Mouse (Mus musculus): Measurements from ENCODE around the gene Phactr2. TPM values are rescaled to one million over a fixed set of nuclear protein-coding genes. Genes with fewer than 3 reads are reported as not detected.

Gene Phactr2
- polyA plus RNA-seq, 1 experiment from 2014 or later = 50.1 TPM

DNA sequence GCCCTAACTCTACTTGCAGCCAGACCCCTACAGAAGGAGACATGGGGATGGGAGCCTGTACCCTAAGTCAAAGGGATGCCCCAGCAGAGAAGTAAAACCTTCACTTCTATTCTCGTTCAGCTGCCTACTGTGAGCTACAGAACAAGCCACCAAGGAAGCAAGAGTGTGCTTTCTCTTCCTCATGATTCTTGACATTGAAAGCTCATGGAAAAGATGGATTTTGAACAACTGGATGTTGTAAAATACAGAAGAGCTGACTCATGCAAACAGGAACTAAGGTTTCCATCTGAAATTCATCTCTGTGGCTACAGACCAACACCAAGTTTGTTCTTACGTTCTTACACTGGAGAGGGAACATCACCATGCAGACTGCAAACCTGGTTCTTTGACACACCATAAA is 179.3 kb downstream of the Phactr2 start:
- Histone ChIP-seq H3K9ac (no peak overlapping the region), H3K4me2 (no peak overlapping the region), H3K36me3 (peaks cover 25% of the 10 kb centered on the region), H3K4me3 (no peak overlapping the region), H3K9me3 (no peaks in the 10 kb centered on the region), H3K27me3 (replicated peaks) (no peaks in the 10 kb centered on the region), H3K27ac (replicated peaks) (no peak overlapping the region), H3K4me1 (peaks cover 26% of the 10 kb centered on the region)
- no peak for ATAC-seq (ENCODE audit: extremely low read depth, insufficient number of reproducible peaks, low FRiP score, low TSS enrichment)
- WGBS = 77% methylated on average over 2 of the region's 2 CpGs

GRCm38 (mm10) chr10:13292026-13292425 is 182.2 kb downstream of the Phactr2 start:
- 79% methylated on average over 2 of the region's 2 CpGs for WGBS
- Histone ChIP-seq H3K9me3 (no peaks in the 10 kb centered on the region), H3K9ac (no peak overlapping the region), H3K4me2 (no peak overlapping the region), H3K36me3 (peaks cover 45% of the 10 kb centered on the region), H3K27ac (replicated peaks) (no peak overlapping the region), H3K4me3 (no peak overlapping the region), H3K4me1 (peaks cover 41% of the 10 kb centered on the region), H3K27me3 (replicated peaks) (no peaks in the 10 kb centered on the region)
- ATAC-seq (ENCODE audit: extremely low read depth, insufficient number of reproducible peaks, low FRiP score, low TSS enrichment) = no peak

DNA sequence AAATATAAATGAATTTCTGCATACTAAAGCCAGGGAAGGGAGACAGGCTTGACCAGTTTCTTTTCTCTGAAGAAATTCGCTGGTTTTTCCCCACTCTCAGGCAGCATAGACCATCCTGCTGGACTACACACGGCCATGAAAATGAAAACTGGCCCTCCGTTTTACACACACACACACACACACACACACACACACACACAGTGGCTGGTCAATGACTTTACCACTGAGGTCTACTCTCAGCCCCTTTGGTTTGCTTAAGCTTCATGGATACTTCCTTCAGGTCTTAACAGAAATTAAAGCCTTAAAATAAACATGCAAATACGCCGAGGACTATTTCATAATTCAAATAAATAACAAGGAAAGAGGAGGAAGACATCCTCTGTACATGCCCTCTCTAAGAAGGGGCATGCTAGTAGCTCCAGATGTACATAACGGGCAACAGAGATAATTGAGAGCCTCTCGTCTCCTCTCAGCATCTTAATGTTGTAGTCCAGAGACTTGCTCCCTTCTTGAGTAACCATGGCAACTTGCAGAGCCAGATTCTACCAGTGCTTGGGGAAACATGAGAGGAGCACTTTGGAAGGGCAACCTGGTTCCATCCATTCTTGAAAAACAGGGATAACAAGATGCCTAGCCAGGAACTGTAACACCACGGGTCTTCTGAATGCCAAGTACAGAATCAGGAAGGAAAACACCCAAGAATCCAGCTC is 184.8 kb downstream of the Phactr2 start:
- no peak overlapping the region for H3K9ac ChIP-seq
- no peaks in the 10 kb centered on the region for H3K27me3 ChIP-seq (replicated peaks)
- no peak overlapping the region for H3K4me3 ChIP-seq
- ATAC-seq (ENCODE audit: extremely low read depth, insufficient number of reproducible peaks, low FRiP score, low TSS enrichment) = no peak
- no peaks in the 10 kb centered on the region for H3K9me3 ChIP-seq
- H3K4me2 ChIP-seq = no peak overlapping the region
- H3K27ac ChIP-seq (replicated peaks) = no peak overlapping the region
- H3K4me1 ChIP-seq = peaks cover 33% of the 10 kb centered on the region
- 74% methylated on average over 8 of the region's 8 CpGs for WGBS
- peaks cover 68% of the 10 kb centered on the region for H3K36me3 ChIP-seq

DNA sequence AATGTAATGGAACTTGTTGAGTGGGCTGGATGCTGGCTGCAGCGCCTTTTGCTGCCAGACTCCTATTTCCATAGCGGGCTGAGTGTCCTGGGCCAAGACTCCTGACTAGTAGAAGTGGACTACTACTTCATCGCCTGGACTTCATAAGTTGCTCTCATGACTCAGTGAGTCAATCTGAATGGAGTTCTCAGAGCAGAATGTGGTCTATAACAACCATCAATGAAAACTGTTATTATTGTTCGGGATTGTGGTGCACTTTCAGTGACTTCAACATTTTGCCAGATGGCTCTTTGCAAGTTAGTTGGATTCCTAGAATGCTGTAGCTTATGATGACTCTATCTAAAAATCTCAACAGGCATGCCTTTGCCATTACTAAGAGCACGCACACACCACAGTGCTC is 185.9 kb downstream of the Phactr2 start:
- H3K27me3 ChIP-seq (replicated peaks) = no peaks in the 10 kb centered on the region
- no peak for ATAC-seq (ENCODE audit: extremely low read depth, insufficient number of reproducible peaks, low FRiP score, low TSS enrichment)
- H3K27ac ChIP-seq (replicated peaks) = 0 out of 2 replicates have a peak overlapping the region, but pooled peaks have one; percentile 24
- H3K9ac ChIP-seq = no peak overlapping the region
- no peaks in the 10 kb centered on the region for H3K9me3 ChIP-seq
- H3K4me1 ChIP-seq = peaks cover 41% of the 10 kb centered on the region
- H3K36me3 ChIP-seq = peaks cover 72% of the 10 kb centered on the region
- WGBS = 74% methylated on average over 5 of the region's 5 CpGs
- H3K4me3 ChIP-seq = no peak overlapping the region
- H3K4me2 ChIP-seq = no peak overlapping the region

- peak overlapping the region; percentile 83 for H3K27ac ChIP-seq (replicated peaks)
- H3K4me2 ChIP-seq = peak overlapping the region; percentile 18
- H3K9ac ChIP-seq = no peak overlapping the region
- H3K4me3 ChIP-seq = no peak overlapping the region
- no peaks in the 10 kb centered on the region for H3K27me3 ChIP-seq (replicated peaks)
- no peaks in the 10 kb centered on the region for H3K9me3 ChIP-seq
- H3K36me3 ChIP-seq = peaks cover 60% of the 10 kb centered on the region
- peaks cover 48% of the 10 kb centered on the region for H3K4me1 ChIP-seq
- 13% methylated on average over 4 of the region's 4 CpGs for WGBS
- ATAC-seq (ENCODE audit: extremely low read depth, insufficient number of reproducible peaks, low FRiP score, low TSS enrichment) = no peak
These were observed 190.8 kb downstream of the Phactr2 start for GRCm38 (mm10) chr10:13283441-13283840.

DNA sequence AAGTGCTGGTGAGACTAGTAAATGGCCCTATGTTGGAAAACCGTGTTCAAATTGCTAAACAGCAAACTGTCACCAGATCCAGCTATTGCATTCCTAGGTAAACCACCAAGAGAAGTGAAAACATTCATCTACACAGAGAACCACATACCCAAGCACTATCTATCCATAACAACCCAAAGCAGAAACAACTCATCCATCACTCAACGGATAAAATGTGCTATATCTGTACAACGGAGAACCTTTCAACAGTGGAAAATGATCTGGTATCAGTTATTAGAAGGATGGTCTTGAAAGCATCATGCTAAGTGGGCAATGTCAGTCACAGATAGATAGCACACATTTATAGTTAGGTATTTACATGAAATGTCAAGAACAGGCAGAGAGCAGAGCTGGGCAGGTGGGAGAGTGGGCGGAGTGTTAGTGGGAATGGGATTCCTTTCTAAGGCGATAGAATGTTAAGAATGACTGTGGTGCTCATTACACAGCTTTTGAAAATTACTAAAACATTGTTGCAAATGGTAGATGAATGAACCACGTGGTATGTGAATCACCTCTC is 193.8 kb downstream of the Phactr2 start:
- WGBS = 30% methylated on average over 6 of the region's 6 CpGs
- Histone ChIP-seq H3K9ac (no peak overlapping the region), H3K9me3 (no peaks in the 10 kb centered on the region), H3K36me3 (peaks cover 34% of the 10 kb centered on the region), H3K4me2 (no peak overlapping the region), H3K27ac (replicated peaks) (peak overlapping the region; percentile 89), H3K27me3 (replicated peaks) (no peaks in the 10 kb centered on the region), H3K4me1 (peaks cover 68% of the 10 kb centered on the region), H3K4me3 (no peak overlapping the region)
- peak; percentile 48; the same call in 1 of the 2 replicates for ATAC-seq (ENCODE audit: extremely low read depth, insufficient number of reproducible peaks, low FRiP score, low TSS enrichment)

- Histone ChIP-seq H3K9me3 (no peaks in the 10 kb centered on the region), H3K36me3 (peaks cover 29% of the 10 kb centered on the region), H3K4me2 (no peak overlapping the region), H3K27me3 (replicated peaks) (no peaks in the 10 kb centered on the region), H3K9ac (0 out of 2 replicates have a peak overlapping the region, but pooled peaks have one; percentile 5), H3K27ac (replicated peaks) (peak overlapping the region; percentile 39; the same call in 1 of the 2 replicates), H3K4me1 (peaks cover 72% of the 10 kb centered on the region), H3K4me3 (no peak overlapping the region)
- 70% methylated on average over 5 of the region's 5 CpGs for WGBS
- ATAC-seq (ENCODE audit: extremely low read depth, insufficient number of reproducible peaks, low FRiP score, low TSS enrichment) = no peak
These were observed 197.9 kb downstream of the Phactr2 start for GRCm38 (mm10) chr10:13276298-13276697.

- no peak for ATAC-seq (ENCODE audit: extremely low read depth, insufficient number of reproducible peaks, low FRiP score, low TSS enrichment)
- H3K4me3 ChIP-seq = no peak overlapping the region
- 39% methylated on average over 6 of the region's 6 CpGs for WGBS
- peak overlapping the region; percentile 81 for H3K27ac ChIP-seq (replicated peaks)
- H3K9ac ChIP-seq = peak overlapping the region; percentile 7; the same call in 1 of the 2 replicates
- peaks cover 62% of the 10 kb centered on the region for H3K4me1 ChIP-seq
- H3K36me3 ChIP-seq = peaks cover 40% of the 10 kb centered on the region
- no peaks in the 10 kb centered on the region for H3K27me3 ChIP-seq (replicated peaks)
- no peaks in the 10 kb centered on the region for H3K9me3 ChIP-seq
- H3K4me2 ChIP-seq = peak overlapping the region; percentile 35
These were observed 199.1 kb downstream of the Phactr2 start for GRCm38 (mm10) chr10:13275152-13275551.

DNA sequence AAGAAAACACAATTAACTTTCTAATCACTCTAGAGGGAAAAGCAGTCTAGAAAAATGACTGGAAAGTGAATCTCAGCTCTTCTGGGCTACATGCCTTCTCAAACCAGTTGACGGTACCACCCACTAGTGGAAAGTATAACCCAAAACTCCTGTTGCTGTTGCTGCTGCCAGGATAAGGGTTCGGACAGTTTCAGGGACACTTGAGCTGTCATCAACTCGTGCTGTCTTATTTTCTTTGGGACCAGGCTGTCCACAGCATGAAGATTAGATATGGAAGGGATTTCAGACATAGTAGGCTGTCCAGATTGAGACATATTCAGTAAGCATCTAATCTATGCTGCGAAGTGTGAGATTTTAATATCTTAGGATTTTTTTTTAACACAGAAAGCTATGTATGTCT is 199.5 kb downstream of the Phactr2 start:
- H3K27ac ChIP-seq (replicated peaks) = peak overlapping the region; percentile 81
- WGBS = 18% methylated on average over 4 of the region's 4 CpGs
- H3K27me3 ChIP-seq (replicated peaks) = no peaks in the 10 kb centered on the region
- no peaks in the 10 kb centered on the region for H3K9me3 ChIP-seq
- H3K4me3 ChIP-seq = no peak overlapping the region
- peaks cover 39% of the 10 kb centered on the region for H3K36me3 ChIP-seq
- H3K4me1 ChIP-seq = peaks cover 61% of the 10 kb centered on the region
- H3K4me2 ChIP-seq = peak overlapping the region; percentile 35
- H3K9ac ChIP-seq = peak overlapping the region; percentile 9; the same call in 1 of the 2 replicates
- no peak for ATAC-seq (ENCODE audit: extremely low read depth, insufficient number of reproducible peaks, low FRiP score, low TSS enrichment)

GRCm38 (mm10) chr10:13273756-13274155 is 200.5 kb downstream of the Phactr2 start:
- no peak overlapping the region for H3K4me2 ChIP-seq
- H3K9me3 ChIP-seq = no peaks in the 10 kb centered on the region
- H3K4me1 ChIP-seq = peaks cover 61% of the 10 kb centered on the region
- H3K27me3 ChIP-seq (replicated peaks) = no peaks in the 10 kb centered on the region
- H3K27ac ChIP-seq (replicated peaks) = peak overlapping the region; percentile 81
- peaks cover 41% of the 10 kb centered on the region for H3K36me3 ChIP-seq
- no peak for ATAC-seq (ENCODE audit: extremely low read depth, insufficient number of reproducible peaks, low FRiP score, low TSS enrichment)
- H3K9ac ChIP-seq = no peak overlapping the region
- H3K4me3 ChIP-seq = no peak overlapping the region
- 79% methylated on average over 1 of the region's 1 CpGs for WGBS

- H3K27me3 ChIP-seq (replicated peaks) = no peaks in the 10 kb centered on the region
- peaks cover 43% of the 10 kb centered on the region for H3K36me3 ChIP-seq
- no peak overlapping the region for H3K9ac ChIP-seq
- H3K4me2 ChIP-seq = no peak overlapping the region
- ATAC-seq (ENCODE audit: extremely low read depth, insufficient number of reproducible peaks, low FRiP score, low TSS enrichment) = no peak
- H3K4me1 ChIP-seq = peaks cover 44% of the 10 kb centered on the region
- H3K27ac ChIP-seq (replicated peaks) = 0 out of 2 replicates have a peak overlapping the region, but pooled peaks have one; percentile 8
- 83% methylated on average over 8 of the region's 8 CpGs for WGBS
- no peaks in the 10 kb centered on the region for H3K9me3 ChIP-seq
- no peak overlapping the region for H3K4me3 ChIP-seq
These were observed 202.5 kb downstream of the Phactr2 start for GRCm38 (mm10) chr10:13271716-13272115.

Measured in heart, embryonic 13.5 days (tissue).